Mouse (Mus musculus): ENCODE measurements at regions not wholly inside any gene's neighbourhood (a gene's known extent, or its start where the extent isn't known, plus 50 kb on each side); places are given as distances from the start of the nearest gene placed in this dataset.

DNA sequence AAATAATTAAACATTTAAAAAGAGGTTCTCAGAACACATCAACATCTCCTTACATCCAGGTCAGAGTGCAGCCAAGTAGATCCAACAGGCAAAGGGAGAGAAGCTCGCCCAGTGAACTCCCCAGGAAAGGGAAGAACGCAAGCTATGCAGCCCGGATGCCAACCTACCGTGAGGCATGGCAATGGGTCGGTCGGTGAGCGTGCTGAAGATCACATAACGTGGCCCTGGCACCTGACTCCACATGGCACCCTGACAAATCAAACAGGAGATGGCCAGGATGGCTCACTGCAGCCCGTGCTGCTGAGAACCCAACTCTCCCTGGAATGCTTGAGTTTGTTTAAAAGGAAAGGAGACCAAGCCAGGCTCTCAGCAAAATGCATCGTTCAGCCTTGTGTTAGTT lies 156.0 kb downstream of the Sox9 start:
- TF ChIP-seq POLR2A (IDR thresholded peaks at IDR 0.05; ENCODE audit: insufficient read length, low read depth) (no peak), CEBPB (IDR thresholded peaks at IDR 0.05; ENCODE audit: insufficient read depth, poor library complexity, severe bottlenecking) (no peak), E2F4 (IDR thresholded peaks at IDR 0.05; ENCODE audit: insufficient read depth) (no peak), MYOD1 (IDR thresholded peaks at IDR 0.05; ENCODE audit: control insufficient read depth in 1 of 3, insufficient read length in 2 of 3, low read depth in 2 of 3) (no peak), MAX (IDR thresholded peaks at IDR 0.05; ENCODE audit: low read depth) (no peak), TCF3 (IDR thresholded peaks at IDR 0.05; ENCODE audit: insufficient read length, low read depth) (no peak)

Measured in myocyte (in vitro differentiated cells).